Mouse (Mus musculus): ENCODE data around the gene Abcd1.

- TF ChIP-seq POLR2A (IDR thresholded peaks at IDR 0.05; ENCODE audit: borderline replicate concordance, insufficient read depth, low read length) (no peak), CTCF (IDR thresholded peaks at IDR 0.05; ENCODE audit: borderline replicate concordance, insufficient read depth, low read depth, low read length) (no peak)
Measured at GRCm38 (mm10) chrX:73675231-73675630, 41.2 kb upstream of the Abcd1 start.
